Mouse (Mus musculus) neural tube, embryonic 12.5 days (tissue): ENCODE data around the gene Sncb. TPM values are rescaled to one million over a fixed set of nuclear protein-coding genes. Genes with fewer than 3 reads are reported as not detected.
A peak's percentile ranks its signal among the peaks of the same experiment; 100 is the strongest.
"Not testable (repeated sequence)": the region's sequence is repeated elsewhere in the genome, so short reads cannot be mapped to it uniquely, and the experiment has no call there.

ENCODE experiments used
- ATAC-seq: fragments of 200-750 bp; cut with Nextera tagmentation; 2 replicates; pipeline ENCODE4 v1.8.0; 2017; ENCODE audit warnings: low read depth, mild to moderate bottlenecking, moderate TSS enrichment, moderate library complexity; ENCODE audit not compliant: low FRiP score
- H3K27ac ChIP-seq: fragments of 300-500 bp; sonication (generic); 2 replicates; pipeline ENCODE4 v1.5.1; 2016
- H3K27me3 ChIP-seq: fragments of 300-500 bp; sonication (generic); replicated peaks from 2 replicates; pipeline ENCODE4 v1.6.1; 2016; ENCODE audit warnings: mild to moderate bottlenecking
- H3K36me3 ChIP-seq: fragments of 300-500 bp; sonication (generic); 2 replicates; pipeline ENCODE4 v1.6.1; 2016; ENCODE audit warnings: mild to moderate bottlenecking
- H3K4me1 ChIP-seq: fragments of 300-500 bp; sonication (generic); 2 replicates; pipeline ENCODE4 v1.6.1; 2016
- H3K4me2 ChIP-seq: fragments of 300-500 bp; sonication (generic); replicated peaks from 2 replicates; pipeline ENCODE4 v1.6.1; 2016; ENCODE audit warnings: mild to moderate bottlenecking
- H3K4me3 ChIP-seq: fragments of 300-500 bp; sonication (generic); 2 replicates; pipeline ENCODE4 v1.5.1; 2016
- H3K9ac ChIP-seq: fragments of 300-500 bp; sonication (generic); 2 replicates; pipeline ENCODE4 v1.6.1; 2016; ENCODE audit warnings: mild to moderate bottlenecking
- H3K9me3 ChIP-seq: fragments of 300-500 bp; sonication (generic); 2 replicates; pipeline ENCODE4 v1.6.1; 2016; ENCODE audit warnings: mild to moderate bottlenecking
- WGBS: fragments of 180-500 bp; shearing (Covaris S2); methylation state at CpG from one replicate; pipeline ENCODE4 v1.1.7; 2016; 5-methylcytosine and 5-hydroxymethylcytosine counted together
- polyA plus RNA-seq: library from polyadenylated mRNA; unstranded; fragments of >200 nt; fragmentation: Nextera tagmentation; extraction: Ambion mirVana; gene quantifications from 2 replicates; pipeline ENCODE4 v1.2.1, GENCODE M21; 2016

Sncb gene
- polyA plus RNA-seq, 1 experiment from 2014 or later, result 4.2 TPM

DNA sequence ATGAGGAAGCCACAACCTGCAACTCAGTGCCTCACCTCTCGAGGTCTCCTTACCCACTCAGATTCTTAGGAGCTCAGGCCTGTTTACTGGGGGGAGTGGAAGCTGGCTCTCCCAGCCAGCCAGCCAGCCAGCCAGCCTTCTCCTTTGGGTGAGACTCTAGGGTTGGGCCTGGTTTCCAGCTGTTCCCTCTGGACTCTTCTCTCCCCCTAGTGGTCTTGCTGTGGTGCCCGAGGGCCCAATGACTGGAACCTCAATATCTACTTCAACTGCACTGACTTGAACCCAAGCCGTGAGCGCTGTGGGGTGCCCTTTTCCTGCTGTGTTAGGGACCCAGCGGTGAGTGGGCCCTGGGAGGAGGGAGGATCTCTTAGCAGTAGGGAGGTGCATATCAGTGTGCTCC, 28.4 kb upstream of the Sncb start:
- no peak overlapping the region for H3K9ac ChIP-seq
- H3K27ac ChIP-seq, result no peak overlapping the region
- WGBS, result 56% methylated on average over 5 of the region's 5 CpGs
- H3K9me3 ChIP-seq, result no peaks in the 10 kb centered on the region
- no peaks in the 10 kb centered on the region for H3K36me3 ChIP-seq
- peaks cover 25% of the 10 kb centered on the region for H3K27me3 ChIP-seq
- no peak overlapping the region for H3K4me3 ChIP-seq
- H3K4me2 ChIP-seq, result no peak overlapping the region
- no peak for ATAC-seq
- H3K4me1 ChIP-seq, result peaks cover 7% of the 10 kb centered on the region; the same call in 1 of the 2 replicates

DNA sequence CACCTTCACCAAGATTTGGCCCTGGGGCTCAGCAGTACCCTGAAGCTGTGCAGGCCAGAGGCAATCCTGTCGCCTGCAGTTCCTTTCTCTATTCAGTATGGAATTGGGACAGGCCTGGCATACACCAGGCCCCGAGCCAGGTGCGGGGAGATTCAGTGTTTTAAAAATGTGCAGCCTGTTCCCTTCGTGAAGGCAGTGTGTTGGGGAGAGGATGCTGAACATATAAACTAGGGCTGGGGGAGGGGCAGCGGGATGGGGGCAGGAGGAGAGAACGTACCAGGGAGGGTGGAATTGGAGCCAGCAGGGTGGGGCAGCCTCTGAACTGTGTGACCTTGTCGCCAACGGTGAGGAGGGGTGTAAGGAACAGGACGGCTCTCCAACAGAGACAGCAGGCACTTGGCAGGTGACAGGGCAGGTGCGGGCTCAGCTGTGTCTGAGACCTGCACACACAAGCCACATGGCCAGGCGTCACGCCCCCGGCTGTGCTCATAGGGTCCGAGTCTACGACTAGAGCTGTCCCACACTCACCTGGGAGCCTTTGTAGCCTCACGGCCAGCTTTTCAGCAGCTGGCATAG, 27.7 kb upstream of the Sncb start:
- Histone ChIP-seq H3K27ac (no peak overlapping the region), H3K27me3 (peaks cover 25% of the 10 kb centered on the region), H3K9ac (no peak overlapping the region), H3K4me1 (peaks cover 12% of the 10 kb centered on the region; the same call in 1 of the 2 replicates), H3K4me2 (no peak overlapping the region), H3K9me3 (no peaks in the 10 kb centered on the region), H3K4me3 (no peak overlapping the region), H3K36me3 (no peaks in the 10 kb centered on the region)
- WGBS, result 79% methylated on average over 16 of the region's 16 CpGs
- ATAC-seq, result no peak

DNA sequence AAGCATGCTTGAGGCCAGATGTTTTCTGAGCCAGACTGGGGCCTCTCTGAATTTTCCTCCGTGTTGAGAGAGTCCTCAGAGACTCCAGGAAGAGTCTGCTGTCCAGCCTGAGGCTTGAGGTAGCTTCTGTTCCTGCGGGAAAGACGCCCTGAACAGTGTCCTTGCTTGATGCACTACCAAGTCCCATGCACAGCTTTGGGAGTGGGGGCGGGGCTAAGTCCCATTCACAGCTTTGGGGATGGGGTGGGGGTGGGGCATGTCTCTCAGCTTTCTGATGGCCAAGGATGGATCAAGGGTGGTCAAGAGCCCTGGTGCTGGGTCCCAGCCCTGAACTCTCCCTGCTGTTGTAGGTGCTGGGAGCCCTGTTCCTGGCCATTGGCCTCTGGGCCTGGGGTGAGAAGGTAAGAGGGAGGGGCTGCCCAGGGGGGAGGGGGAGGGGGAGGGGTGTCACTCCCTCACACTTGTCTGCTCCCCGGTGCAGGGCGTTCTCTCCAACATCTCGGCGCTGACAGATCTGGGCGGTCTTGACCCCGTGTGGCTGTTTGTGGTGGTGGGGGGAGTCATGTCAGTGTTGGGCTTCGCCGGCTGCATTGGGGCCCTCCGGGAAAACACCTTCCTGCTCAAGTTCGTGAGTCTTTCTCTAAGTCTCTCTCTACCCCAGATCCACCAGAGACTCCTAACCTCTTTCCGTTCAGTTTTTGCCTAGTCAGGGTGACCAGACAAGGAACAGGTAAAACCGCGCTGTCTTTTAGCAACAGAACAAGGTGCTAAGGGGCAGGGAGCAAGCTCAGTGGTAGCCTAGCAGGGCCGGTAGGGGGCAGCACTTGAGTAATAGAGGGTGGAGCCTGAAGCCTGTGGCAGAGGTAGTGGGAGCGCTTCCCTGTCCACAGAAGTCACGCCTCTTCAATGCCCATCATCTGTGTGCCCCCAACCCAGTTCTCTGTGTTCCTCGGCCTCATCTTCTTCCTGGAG, 26.1 kb upstream of the Sncb start:
- no peak for ATAC-seq
- Histone ChIP-seq H3K27ac (no peak overlapping the region), H3K4me3 (no peak overlapping the region), H3K9ac (no peak overlapping the region), H3K9me3 (no peaks in the 10 kb centered on the region), H3K4me1 (peaks cover 14% of the 10 kb centered on the region; the same call in 1 of the 2 replicates), H3K4me2 (no peak overlapping the region), H3K36me3 (no peaks in the 10 kb centered on the region), H3K27me3 (peaks cover 21% of the 10 kb centered on the region)
- WGBS, result 17% methylated on average over 21 of the region's 21 CpGs

DNA sequence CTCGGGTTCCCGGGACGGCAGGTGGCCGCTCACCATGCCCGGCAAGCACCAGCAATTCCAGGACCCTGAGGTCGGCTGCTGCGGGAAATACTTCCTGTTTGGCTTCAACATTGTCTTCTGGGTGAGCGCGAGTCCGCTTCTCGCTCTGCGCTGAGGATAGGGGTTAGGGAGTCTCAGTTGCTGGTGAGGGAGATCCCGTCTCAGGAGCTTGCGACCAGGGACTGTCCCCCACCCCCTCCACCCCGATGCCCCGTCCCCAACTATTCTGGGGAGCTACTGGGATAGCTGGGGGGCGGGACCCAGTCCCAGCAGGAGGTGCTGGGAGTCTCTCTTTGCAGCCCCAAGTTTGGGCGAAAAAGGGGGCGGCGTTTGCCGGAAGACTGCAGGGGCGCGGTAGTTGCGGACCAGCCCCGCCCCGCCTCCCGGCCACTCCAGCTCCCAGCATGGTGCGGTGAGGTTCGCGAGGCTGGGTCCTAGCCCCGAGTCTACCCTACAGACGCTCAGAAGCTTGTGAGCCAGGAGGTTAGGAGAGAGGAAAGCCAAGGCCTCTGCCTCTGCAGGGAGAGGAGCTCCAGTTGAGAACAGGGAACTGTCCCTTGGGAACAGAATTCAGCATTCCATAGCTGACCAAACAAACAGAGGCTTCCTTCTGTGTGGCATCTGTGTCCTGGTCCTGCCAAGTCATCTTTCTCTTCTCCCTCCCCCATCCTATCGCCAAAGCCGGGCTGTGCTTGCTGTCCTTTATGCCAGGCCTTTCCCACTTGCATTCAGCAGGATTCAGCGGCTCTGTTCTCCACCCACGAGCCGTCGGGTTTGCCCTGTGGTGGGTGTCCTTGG, 23.4 kb upstream of the Sncb start:
- ATAC-seq, result peak; percentile 56
- H3K9me3 ChIP-seq, result no peaks in the 10 kb centered on the region
- no peaks in the 10 kb centered on the region for H3K36me3 ChIP-seq
- no peak overlapping the region for H3K27ac ChIP-seq
- peak overlapping the region; percentile 77 for H3K4me2 ChIP-seq
- peaks cover 14% of the 10 kb centered on the region; the same call in 1 of the 2 replicates for H3K4me1 ChIP-seq
- peaks cover 12% of the 10 kb centered on the region for H3K27me3 ChIP-seq
- H3K9ac ChIP-seq, result peak overlapping the region; percentile 49
- peak overlapping the region; percentile 50 for H3K4me3 ChIP-seq
- WGBS, result 2% methylated on average over 38 of the region's 38 CpGs

DNA sequence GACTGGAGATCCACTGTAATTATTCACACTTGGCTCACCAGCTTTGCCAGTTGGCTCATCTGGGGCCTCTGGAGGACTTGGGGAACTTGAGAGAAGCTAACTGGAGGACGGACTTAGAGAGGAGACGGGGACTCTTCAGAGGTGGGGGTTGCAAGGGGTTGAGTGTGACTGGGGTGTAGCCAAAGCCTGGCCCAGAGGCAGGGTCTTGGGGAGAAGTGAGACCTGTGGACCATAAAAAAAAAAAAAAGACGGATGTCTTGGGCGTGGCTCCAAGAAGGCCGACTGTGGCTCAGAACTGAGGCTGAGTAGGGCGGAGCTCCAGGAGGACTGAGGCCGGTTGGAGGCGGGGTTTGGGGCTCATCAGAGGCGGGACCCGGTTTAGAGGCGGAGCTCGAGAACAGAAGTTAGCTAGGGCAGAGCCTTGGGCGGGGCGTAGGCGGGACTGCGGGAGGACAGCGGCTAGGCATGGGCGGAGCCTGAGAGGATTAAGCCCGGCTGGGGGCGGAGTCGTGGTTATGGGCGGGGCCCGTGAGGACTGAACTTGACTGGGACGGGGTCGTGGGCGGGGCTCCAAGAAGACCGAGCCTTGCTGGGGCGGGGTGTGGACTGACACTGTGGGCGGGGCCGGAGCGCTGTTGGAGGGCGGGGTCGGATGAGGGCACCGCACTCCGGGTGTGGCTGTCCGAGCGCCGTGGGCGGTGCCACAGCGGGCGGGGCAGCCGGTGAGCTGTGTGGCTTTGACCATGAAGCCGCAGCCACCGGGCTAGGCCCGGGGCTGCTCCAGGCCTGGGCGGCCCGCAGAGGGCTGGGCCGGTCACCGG, 22.6 kb upstream of the Sncb start, which contains the start of gene Tspan17:
Tspan17 (plus strand) TSS at position 638 of the 821 bp plus-strand sequence.
- Histone ChIP-seq H3K4me2 (peak within 1 kb of the TSS; percentile 77), H3K36me3 (no peaks in the 10 kb centered on the region), H3K9ac (peak within 1 kb of the TSS; percentile 49), H3K4me3 (peak within 1 kb of the TSS; percentile 50), H3K4me1 (peaks cover 14% of the 10 kb centered on the region; the same call in 1 of the 2 replicates), H3K9me3 (no peaks in the 10 kb centered on the region), H3K27me3 (peaks cover 11% of the 10 kb centered on the region), H3K27ac (no peak within 1 kb of the TSS)
- 2% methylated on average over 49 of the region's 49 CpGs for WGBS
- ATAC-seq, result peak; percentile 81

DNA sequence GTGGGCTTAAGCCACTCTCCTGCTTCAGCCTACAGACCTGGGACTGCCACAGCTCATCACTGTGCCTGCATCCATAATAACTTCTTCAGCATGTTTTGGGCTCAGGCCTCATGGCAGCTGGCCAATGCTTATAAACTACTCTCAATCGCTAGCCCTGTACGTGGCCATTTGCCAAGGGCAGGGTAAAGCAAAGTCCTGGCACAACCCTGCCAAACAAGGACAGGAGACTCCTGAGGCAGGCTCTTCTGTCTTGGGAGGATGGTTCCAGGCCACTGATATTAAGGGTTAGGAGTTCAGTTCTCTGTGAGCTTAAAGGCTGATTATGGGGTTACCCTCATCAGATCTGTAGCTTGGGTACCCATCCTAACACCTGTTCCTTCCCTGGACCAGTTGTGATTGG, 21.2 kb upstream of the Sncb start:
- H3K27ac ChIP-seq, H3K9me3 ChIP-seq, ATAC-seq, H3K9ac ChIP-seq, H3K4me2 ChIP-seq, H3K36me3 ChIP-seq, H3K4me3 ChIP-seq: not testable (repeated sequence)
- 66% methylated on average over 2 of the region's 2 CpGs for WGBS
- H3K4me1 ChIP-seq, result peaks cover 14% of the 10 kb centered on the region; the same call in 1 of the 2 replicates
- peaks cover 11% of the 10 kb centered on the region for H3K27me3 ChIP-seq

DNA sequence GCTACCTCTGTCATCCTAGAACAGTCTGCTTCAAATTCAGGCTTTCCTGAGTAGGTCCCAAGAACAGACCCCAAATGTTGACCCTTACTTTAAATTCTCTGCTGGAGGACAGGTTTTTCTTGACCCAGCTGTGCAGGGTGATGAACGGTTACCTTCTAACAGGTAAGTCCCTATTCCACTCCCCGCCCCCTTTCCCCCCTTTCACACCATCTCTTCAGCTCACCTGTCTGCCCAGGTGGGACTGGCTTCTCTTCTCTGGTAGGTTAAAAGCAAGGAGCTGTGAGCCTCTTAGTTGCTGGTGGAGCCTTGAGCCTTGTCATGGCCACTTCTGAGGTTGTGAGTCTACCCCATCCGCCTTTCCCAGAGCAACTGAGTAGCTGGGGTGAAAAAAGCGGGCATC, 17.3 kb upstream of the Sncb start, which contains the start of gene Eif4e1b:
Eif4e1b (plus strand) TSS at position 301 of the 400 bp plus-strand sequence.
- Histone ChIP-seq H3K9ac (no peak within 1 kb of the TSS), H3K27ac (no peak within 1 kb of the TSS), H3K27me3 (no peaks in the 10 kb centered on the region), H3K4me3 (no peak within 1 kb of the TSS), H3K4me1 (no peaks in the 10 kb centered on the region), H3K36me3 (no peaks in the 10 kb centered on the region), H3K9me3 (no peaks in the 10 kb centered on the region), H3K4me2 (no peak within 1 kb of the TSS)
- WGBS, result 87% methylated on average over 4 of the region's 4 CpGs
- no peak for ATAC-seq

DNA sequence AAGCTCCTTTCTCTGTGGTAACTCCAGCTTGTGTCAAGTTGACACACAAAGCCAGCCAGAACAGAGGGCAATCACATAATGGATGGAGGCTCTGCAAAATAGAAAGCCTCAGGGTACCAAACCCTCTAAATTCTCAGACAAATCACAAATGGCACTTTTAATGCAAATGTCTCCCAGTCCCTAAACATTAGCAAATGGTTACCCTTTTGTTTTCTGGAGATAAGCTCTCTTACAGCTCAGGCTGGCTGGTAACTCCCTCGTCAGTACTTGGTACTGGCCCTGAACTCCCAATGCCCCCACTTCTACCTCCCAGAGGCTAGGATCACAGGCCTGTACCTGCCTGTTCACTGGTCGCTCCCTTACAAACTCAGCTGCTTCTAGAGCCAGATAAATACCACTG, 16.8 kb upstream of the Sncb start:
- no peaks in the 10 kb centered on the region for H3K4me1 ChIP-seq

DNA sequence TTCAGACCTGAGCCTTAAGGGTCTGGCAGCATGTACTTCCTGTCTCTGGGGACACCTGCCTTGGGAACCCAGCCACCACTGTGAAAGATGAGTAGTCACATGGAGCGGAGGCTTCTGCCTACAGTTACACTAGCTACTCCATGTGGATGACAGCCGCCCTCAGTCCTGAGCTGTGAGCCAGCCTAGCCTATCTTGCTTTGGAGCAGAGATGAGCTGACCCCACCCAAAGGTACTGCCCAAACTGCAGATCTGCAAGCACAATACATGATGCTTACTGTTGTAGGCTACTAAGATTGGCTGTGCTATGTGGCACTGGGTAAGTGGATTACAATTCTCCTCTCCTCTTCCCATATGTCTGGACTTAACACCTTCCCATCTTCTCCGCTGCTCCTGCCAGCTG, 14.7 kb upstream of the Sncb start:
- 90% methylated on average over 3 of the region's 3 CpGs for WGBS
- no peak for ATAC-seq
- H3K27ac ChIP-seq, result no peak overlapping the region

More for the DNA sequence above, 16.8 kb upstream of the Sncb start:
- Histone ChIP-seq H3K4me2 (no peak overlapping the region), H3K27me3 (no peaks in the 10 kb centered on the region), H3K4me3 (no peak overlapping the region), H3K36me3 (no peaks in the 10 kb centered on the region), H3K27ac (no peak overlapping the region), H3K9ac (no peak overlapping the region), H3K9me3 (no peaks in the 10 kb centered on the region)
- no peak for ATAC-seq
- WGBS, result 34% methylated on average over 2 of the region's 2 CpGs

DNA sequence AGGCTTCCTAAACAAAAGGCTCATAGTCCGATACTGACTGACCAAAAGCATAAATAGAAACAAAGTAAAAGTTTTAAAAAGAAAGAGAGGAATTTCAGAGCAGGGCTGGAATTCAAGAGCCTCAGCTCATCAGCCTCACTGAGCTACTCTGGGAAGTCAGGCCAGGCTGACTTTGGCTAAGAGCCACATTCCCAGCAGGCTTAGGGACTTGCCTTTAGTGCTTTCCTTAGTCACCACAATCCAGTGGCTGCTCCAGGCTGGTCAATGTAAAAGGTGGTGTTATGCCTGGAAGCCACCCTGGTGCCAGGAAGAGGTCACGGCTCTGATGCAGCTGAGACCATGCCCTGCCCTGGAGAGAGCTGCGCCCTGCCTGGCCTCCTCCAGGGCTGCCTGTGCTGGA, 14.2 kb upstream of the Sncb start:
- no peak for ATAC-seq
- 83% methylated on average over 3 of the region's 3 CpGs for WGBS

More for the DNA sequence above, 14.7 kb upstream of the Sncb start:
- no peaks in the 10 kb centered on the region for H3K9me3 ChIP-seq
- H3K4me3 ChIP-seq, result no peak overlapping the region
- H3K36me3 ChIP-seq, result no peaks in the 10 kb centered on the region
- no peak overlapping the region for H3K9ac ChIP-seq
- H3K4me2 ChIP-seq, result no peak overlapping the region
- H3K27me3 ChIP-seq, result no peaks in the 10 kb centered on the region
- H3K4me1 ChIP-seq, result no peaks in the 10 kb centered on the region

DNA sequence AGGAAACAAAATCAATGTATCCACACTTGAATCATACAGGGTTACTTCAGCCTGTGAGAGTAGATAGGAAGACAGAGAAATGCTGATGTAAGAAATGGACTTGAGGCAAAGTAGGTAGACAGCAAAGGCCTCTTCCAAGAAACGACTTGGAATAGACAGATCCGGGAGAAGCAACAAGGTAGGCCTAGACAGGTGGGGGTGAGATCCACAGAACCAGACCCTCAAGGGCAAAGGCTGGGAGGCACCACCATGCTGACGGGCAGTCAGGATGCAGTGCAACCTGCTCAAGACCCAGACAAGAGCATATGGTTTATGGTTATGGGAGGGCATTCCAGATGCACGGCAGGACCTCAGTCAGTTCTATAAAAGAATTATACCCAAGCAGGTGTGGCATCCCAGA, 617 bp upstream of the Sncb start:
- H3K27ac ChIP-seq, result no peak overlapping the region
- no peaks in the 10 kb centered on the region for H3K9me3 ChIP-seq
- 83% methylated on average over 4 of the region's 4 CpGs for WGBS
- H3K4me2 ChIP-seq, result no peak overlapping the region
- no peak overlapping the region for H3K4me3 ChIP-seq
- H3K9ac ChIP-seq, result no peak overlapping the region
- H3K4me1 ChIP-seq, result peaks cover 14% of the 10 kb centered on the region
- ATAC-seq, result no peak
- H3K27me3 ChIP-seq, result peaks cover 53% of the 10 kb centered on the region
- no peaks in the 10 kb centered on the region for H3K36me3 ChIP-seq

More for the DNA sequence above, 14.2 kb upstream of the Sncb start:
- Histone ChIP-seq H3K27me3 (no peaks in the 10 kb centered on the region), H3K36me3 (no peaks in the 10 kb centered on the region), H3K4me2 (no peak overlapping the region), H3K4me3 (no peak overlapping the region), H3K9me3 (no peaks in the 10 kb centered on the region), H3K9ac (no peak overlapping the region), H3K4me1 (no peaks in the 10 kb centered on the region), H3K27ac (no peak overlapping the region)
